Mouse (Mus musculus) midbrain, postnatal 0 days (tissue): ENCODE data around the gene Ccnb1. TPM values are rescaled to one million over a fixed set of nuclear protein-coding genes. Genes with fewer than 3 reads are reported as not detected.
A peak's percentile ranks its signal among the peaks of the same experiment; 100 is the strongest.
"Not testable (repeated sequence)": the region's sequence is repeated elsewhere in the genome, so short reads cannot be mapped to it uniquely, and the experiment has no call there.

Experiments used
- ATAC-seq: fragments of 200-750 bp; cut with Nextera tagmentation; 2 replicates; pipeline ENCODE4 v1.8.0; 2017; ENCODE audit warnings: moderate number of reproducible peaks, mild to moderate bottlenecking, moderate TSS enrichment, moderate library complexity; ENCODE audit not compliant: low FRiP score
- DNase-seq: peaks from one replicate; pipeline ENCODE4 v3.0.0-alpha.2; 2015; ENCODE audit warnings: low spot score
- H3K27ac ChIP-seq: fragments of 300-500 bp; sonication (generic); 2 replicates; pipeline ENCODE4 v1.5.1; 2014; ENCODE audit warnings: low read depth, mild to moderate bottlenecking, low read length, mixed read lengths
- H3K27me3 ChIP-seq: fragments of 300-500 bp; sonication (generic); 2 replicates; pipeline ENCODE4 v1.6.1; 2014; ENCODE audit warnings: low read length, control low read depth, mixed read lengths; ENCODE audit not compliant: insufficient read depth
- H3K36me3 ChIP-seq: fragments of 300-500 bp; sonication (generic); 2 replicates; pipeline ENCODE4 v1.6.1; 2014; ENCODE audit warnings: low read length, control low read depth, mixed read lengths; ENCODE audit not compliant: insufficient read depth
- H3K4me1 ChIP-seq: fragments of 300-500 bp; sonication (generic); 2 replicates; pipeline ENCODE4 v1.6.1; 2014; ENCODE audit warnings: mild to moderate bottlenecking, control low read depth, antibody characterized with exemption, low read length, mixed read lengths; ENCODE audit not compliant: insufficient read depth
- H3K4me2 ChIP-seq: fragments of 300-500 bp; sonication (generic); 2 replicates; pipeline ENCODE4 v1.6.1; 2014; ENCODE audit warnings: low read depth, mild to moderate bottlenecking, low read length, mixed read lengths; ENCODE audit not compliant: poor library complexity, severe bottlenecking
- H3K4me3 ChIP-seq: fragments of 300-500 bp; sonication (generic); 2 replicates; pipeline ENCODE4 v1.5.1; 2014; ENCODE audit warnings: low read depth, mild to moderate bottlenecking, low read length, moderate library complexity
- H3K9ac ChIP-seq: fragments of 300-500 bp; sonication (generic); replicated peaks from 2 replicates; pipeline ENCODE4 v1.6.1; 2014; ENCODE audit warnings: mild to moderate bottlenecking, low read length, moderate library complexity, mixed read lengths; ENCODE audit not compliant: poor library complexity, severe bottlenecking
- H3K9me3 ChIP-seq: fragments of 300-500 bp; sonication (generic); 2 replicates; pipeline ENCODE4 v1.6.1; 2016; ENCODE audit warnings: low read length, control low read depth
- CTCF ChIP-seq: IDR thresholded peaks from 2 replicates; pipeline ENCODE4 v1.5.1; 2016; ENCODE audit warnings: antibody characterized with exemption, mild to moderate bottlenecking
- WGBS: fragments of 180-500 bp; shearing (Covaris S2); extraction: QIAGEN DNeasy Blood & Tissue Kit; methylation state at CpG from one replicate; pipeline ENCODE4 v1.1.7; 2014; 5-methylcytosine and 5-hydroxymethylcytosine counted together
- polyA plus RNA-seq: library from polyadenylated mRNA; unstranded; fragments of >200 nt; fragmentation: Nextera tagmentation; extraction: Ambion mirVana; gene quantifications from 2 replicates; pipeline ENCODE4 v1.2.1, GENCODE M21; 2015
- total RNA-seq: library from RNA; depleted of rRNA; stranded (reverse); fragments of >200 nt; gene quantifications from 2 replicates; pipeline ENCODE4 v1.2.3, GENCODE M21; 2014

Gene Ccnb1
- total and polyA plus RNA-seq, 2 experiments from 2014 or later = 11.7 to 22.5 TPM

DNA sequence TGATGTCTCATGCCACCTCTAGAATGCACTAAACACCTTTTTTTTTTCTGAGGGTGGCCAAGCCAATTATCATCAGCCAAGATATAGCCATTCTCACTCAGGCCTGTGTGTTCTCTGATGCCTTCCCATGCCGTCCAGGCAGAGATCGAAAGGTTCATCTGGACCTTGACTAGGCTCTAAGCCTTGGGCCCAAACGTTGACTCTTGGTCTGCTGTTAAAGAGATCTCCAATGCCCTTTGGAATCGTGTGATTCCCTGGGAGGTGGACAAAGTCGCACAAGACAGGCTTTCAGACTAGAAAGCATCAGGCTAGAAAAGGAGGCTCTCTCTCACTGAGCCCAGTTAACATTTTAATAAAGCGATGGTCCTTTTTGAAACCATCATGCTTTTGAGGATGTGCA, 10.8 kb upstream of the Ccnb1 start:
- WGBS = 90% methylated on average over 6 of the region's 6 CpGs

DNA sequence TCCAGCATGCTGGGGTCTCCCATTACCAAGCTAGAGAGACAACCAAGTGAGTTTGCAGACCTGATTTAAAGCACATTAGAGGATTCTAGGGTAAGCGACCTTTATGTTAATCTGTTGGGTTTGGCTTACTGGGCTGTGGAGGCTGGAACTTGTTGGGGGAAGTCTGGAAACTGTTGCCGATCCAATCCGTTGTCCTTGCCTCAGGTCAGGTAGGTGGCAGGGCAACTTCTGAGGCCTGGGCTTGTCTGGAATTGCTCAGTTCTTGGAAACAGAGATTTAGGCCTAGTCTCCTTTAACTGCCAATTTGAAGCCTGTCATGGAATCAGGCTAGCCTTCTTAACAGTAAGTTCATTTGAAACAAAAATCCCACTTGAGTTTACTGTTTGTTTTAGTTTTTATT, 2.7 kb upstream of the Ccnb1 start:
- Histone ChIP-seq H3K36me3 (no peaks in the 10 kb centered on the region), H3K9me3 (no peaks in the 10 kb centered on the region), H3K27me3 (no peaks in the 10 kb centered on the region), H3K9ac (no peak overlapping the region), H3K4me2 (no peak overlapping the region), H3K4me3 (no peak overlapping the region), H3K27ac (no peak overlapping the region), H3K4me1 (no peaks in the 10 kb centered on the region)
- 85% methylated on average over 3 of the region's 3 CpGs for WGBS
- no peak for ATAC-seq
- DNase-seq = no peak
- no peak for TF ChIP-seq CTCF

More for the DNA sequence above, 10.8 kb upstream of the Ccnb1 start:
- H3K4me2 ChIP-seq = no peak overlapping the region
- H3K27ac ChIP-seq = no peak overlapping the region
- peaks cover 6% of the 10 kb centered on the region; the same call in 1 of the 2 replicates for H3K36me3 ChIP-seq
- no peak for DNase-seq
- no peak for TF ChIP-seq CTCF
- no peak overlapping the region for H3K9ac ChIP-seq
- H3K9me3 ChIP-seq = no peaks in the 10 kb centered on the region
- no peaks in the 10 kb centered on the region for H3K27me3 ChIP-seq
- H3K4me3 ChIP-seq = no peak overlapping the region
- H3K4me1 ChIP-seq = no peaks in the 10 kb centered on the region
- ATAC-seq = no peak

DNA sequence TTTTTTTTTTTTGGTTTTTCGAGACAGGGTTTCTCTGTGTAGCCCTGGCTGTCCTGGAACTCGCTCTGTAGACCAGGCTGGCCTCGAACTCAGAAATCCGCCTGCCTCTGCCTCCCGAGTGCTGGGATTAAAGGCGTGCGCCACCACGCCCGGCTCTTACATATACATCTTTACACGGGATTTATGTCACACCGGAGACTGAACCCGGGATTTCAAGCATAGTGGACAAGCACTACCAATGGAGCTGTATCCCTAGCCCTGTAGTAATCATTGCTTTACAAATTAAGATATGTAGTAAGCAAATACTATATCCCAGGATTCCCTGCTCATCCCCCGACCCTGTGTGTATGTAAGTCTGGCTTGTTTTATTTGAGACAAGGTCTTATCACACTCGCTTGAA, 1.7 kb upstream of the Ccnb1 start:
- not testable (repeated sequence) for ATAC-seq
- WGBS = 97% methylated on average over 11 of the region's 14 CpGs

GRCm38 (mm10) chr13:100787316-100788010, 1.1 kb upstream of the Ccnb1 start:
- Histone ChIP-seq H3K4me2 (no peak overlapping the region), H3K4me1 (no peaks in the 10 kb centered on the region), H3K27me3 (no peaks in the 10 kb centered on the region), H3K27ac (no peak overlapping the region), H3K4me3 (no peak overlapping the region), H3K9ac (no peak overlapping the region), H3K36me3 (no peaks in the 10 kb centered on the region), H3K9me3 (no peaks in the 10 kb centered on the region)
- no peak for DNase-seq
- WGBS = 79% methylated on average over 6 of the region's 6 CpGs
- TF ChIP-seq CTCF = no peak
- ATAC-seq = no peak

More for the DNA sequence above, 1.7 kb upstream of the Ccnb1 start:
- not testable (repeated sequence) for H3K27ac ChIP-seq, H3K4me3 ChIP-seq, H3K27me3 ChIP-seq, H3K4me2 ChIP-seq, DNase-seq, H3K36me3 ChIP-seq, H3K9ac ChIP-seq, H3K4me1 ChIP-seq, H3K9me3 ChIP-seq

DNA sequence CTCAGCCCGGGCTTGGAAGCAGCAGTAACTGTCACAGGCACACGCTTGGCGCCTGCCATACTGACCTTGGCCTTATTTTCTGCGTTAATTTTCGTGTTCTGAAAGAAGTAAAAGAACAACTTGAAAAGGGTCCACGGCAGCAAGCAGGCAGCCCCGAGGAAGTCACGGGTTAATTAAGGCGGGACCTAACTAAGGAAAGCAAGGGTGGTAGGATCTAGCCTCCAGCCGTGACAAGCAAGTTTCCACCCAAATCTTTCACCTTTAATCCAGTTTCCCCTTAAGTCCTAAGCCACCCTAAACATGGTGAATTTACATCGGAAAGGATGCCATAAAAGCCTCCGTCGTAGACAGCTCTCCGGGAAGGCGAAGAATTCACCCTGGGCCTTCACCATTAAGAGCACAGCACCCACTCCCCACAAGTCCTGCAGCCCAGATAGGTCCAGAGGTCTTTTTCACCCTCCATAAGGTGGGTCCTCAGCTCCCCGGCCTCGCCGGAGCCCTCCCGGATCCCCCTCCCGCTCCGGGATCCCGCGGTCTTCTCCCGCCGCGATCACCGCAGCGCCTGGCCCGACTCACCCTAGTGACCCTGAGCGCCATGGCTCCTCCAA, 460 bp downstream of the Ccnb1 start:
- no peaks in the 10 kb centered on the region for H3K4me1 ChIP-seq
- no peaks in the 10 kb centered on the region for H3K36me3 ChIP-seq
- peak overlapping the region; percentile 99 for H3K4me2 ChIP-seq
- TF ChIP-seq CTCF = no peak
- no peak overlapping the region for H3K27ac ChIP-seq
- 1% methylated on average over 30 of the region's 30 CpGs for WGBS
- peak overlapping the region; percentile 51 for H3K9ac ChIP-seq
- ATAC-seq (no peak; the same call in none of the 2 replicates), DNase-seq (no peak)
- H3K4me3 ChIP-seq = peak overlapping the region; percentile 53
- no peaks in the 10 kb centered on the region for H3K27me3 ChIP-seq
- H3K9me3 ChIP-seq = no peaks in the 10 kb centered on the region

- no peak for DNase-seq
- Histone ChIP-seq H3K27ac (no peak overlapping the region), H3K36me3 (no peaks in the 10 kb centered on the region), H3K9me3 (no peaks in the 10 kb centered on the region), H3K4me3 (no peak overlapping the region), H3K9ac (no peak overlapping the region), H3K27me3 (no peaks in the 10 kb centered on the region), H3K4me1 (no peaks in the 10 kb centered on the region; the same call in 1 of the 2 replicates), H3K4me2 (no peak overlapping the region)
- WGBS = 86% methylated on average over 3 of the region's 3 CpGs
- no peak for TF ChIP-seq CTCF
- no peak for ATAC-seq
These were observed 8.9 kb downstream of the Ccnb1 start for GRCm38 (mm10) chr13:100777491-100777890.
